Mouse (Mus musculus): ENCODE measurements around the gene Olfr766-ps1. TPM values are rescaled to one million over a fixed set of nuclear protein-coding genes. Genes with fewer than 3 reads are reported as not detected.
"Not testable (repeated sequence)": the region's sequence is repeated elsewhere in the genome, so short reads cannot be mapped to it uniquely, and the experiment has no call there.

Gene Olfr766-ps1
- not detected in 2 replicates for polyA plus RNA-seq (2016; fragmentation: Nextera tagmentation; extraction: Ambion mirVana)

DNA sequence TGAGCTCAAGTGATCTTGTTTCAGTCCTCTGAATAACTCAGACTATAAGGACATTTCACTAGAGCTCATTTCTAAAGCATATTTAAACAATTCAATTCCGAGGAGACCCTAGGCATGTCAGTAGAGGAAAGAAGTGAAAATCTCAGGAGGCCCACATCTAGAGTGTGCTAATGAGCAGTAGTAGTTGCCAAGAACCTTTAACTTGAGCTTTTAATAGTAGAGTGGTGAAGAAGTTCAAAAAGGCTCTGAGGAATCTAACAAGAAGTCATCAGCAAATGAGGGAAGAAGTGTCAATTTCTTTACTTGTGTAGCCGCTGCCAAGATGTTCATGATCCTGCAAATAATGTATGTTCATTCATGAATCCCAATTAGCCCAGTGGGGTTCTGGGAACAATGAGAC, at the start of gene Olfr766-ps1:
Gene Olfr766-ps1, minus strand, starts transcription at position 101 of the 400 bp plus-strand sequence.
- 82% methylated on average over 2 of the region's 2 CpGs for WGBS
- no peaks in the 10 kb centered on the region for H3K4me1 ChIP-seq (replicated peaks)
- no peak within 1 kb of the TSS for H3K4me2 ChIP-seq
- no peak within 1 kb of the TSS for H3K9ac ChIP-seq (replicated peaks)
- no peak within 1 kb of the TSS for H3K27ac ChIP-seq
- ATAC-seq (ENCODE audit: insufficient number of reproducible peaks, insufficient read depth, low FRiP score, low TSS enrichment, low read depth), result no peak
- no peak within 1 kb of the TSS for H3K4me3 ChIP-seq (replicated peaks)
- no peaks in the 10 kb centered on the region for H3K9me3 ChIP-seq
- no peaks in the 10 kb centered on the region for H3K27me3 ChIP-seq
- no peaks in the 10 kb centered on the region for H3K36me3 ChIP-seq

DNA sequence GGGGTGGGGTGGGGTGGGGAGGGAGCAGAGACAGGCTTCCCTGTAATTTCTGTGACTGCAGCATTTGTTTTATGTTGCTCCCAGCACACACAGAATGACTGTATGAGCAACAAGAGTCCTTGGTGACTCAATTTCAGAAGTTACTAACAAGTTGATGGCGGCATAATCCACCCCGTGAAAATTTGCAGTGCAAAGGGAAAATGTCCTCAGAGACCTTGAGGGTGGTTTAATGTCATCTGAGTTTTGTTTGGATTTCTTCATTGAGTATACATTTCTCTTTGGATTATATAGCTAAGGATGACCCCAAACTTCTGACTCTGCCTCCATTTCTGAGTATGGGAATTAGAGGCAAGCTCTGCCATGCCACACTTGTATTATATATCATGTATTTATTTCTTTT, 49.0 kb upstream of the Olfr766-ps1 start, which contains the start of gene Olfr769:
Gene Olfr769, minus strand, starts transcription at position 101 of the 400 bp plus-strand sequence.
- H3K27me3 ChIP-seq, result no peaks in the 10 kb centered on the region
- no peaks in the 10 kb centered on the region for H3K4me1 ChIP-seq (replicated peaks)
- no peak within 1 kb of the TSS for H3K4me2 ChIP-seq
- H3K9ac ChIP-seq (replicated peaks), result no peak within 1 kb of the TSS
- no peak for ATAC-seq (ENCODE audit: insufficient number of reproducible peaks, insufficient read depth, low FRiP score, low TSS enrichment, low read depth)
- no peaks in the 10 kb centered on the region for H3K9me3 ChIP-seq
- WGBS, result 82% methylated on average over 2 of the region's 2 CpGs
- H3K27ac ChIP-seq, result no peak within 1 kb of the TSS
- H3K36me3 ChIP-seq, result no peaks in the 10 kb centered on the region
- H3K4me3 ChIP-seq (replicated peaks), result no peak within 1 kb of the TSS

DNA sequence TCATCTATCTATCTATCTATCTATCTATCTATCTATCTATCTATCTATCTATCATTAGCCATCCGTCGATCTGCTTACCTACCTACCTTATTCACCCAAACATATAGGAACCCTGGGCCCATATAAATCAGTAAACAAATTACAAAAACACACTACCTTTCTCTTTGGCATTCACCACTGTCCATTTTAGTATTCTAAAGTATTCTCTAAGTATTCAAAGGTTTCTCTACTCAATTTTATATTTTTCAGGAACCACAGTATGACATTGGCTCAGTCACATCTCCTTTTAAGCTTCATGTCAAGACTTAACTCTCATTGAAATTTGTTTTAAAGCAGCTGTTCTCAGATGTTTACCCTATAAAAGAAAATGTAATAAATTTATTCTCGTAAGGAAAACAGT, 46.4 kb upstream of the Olfr766-ps1 start:
- H3K27ac ChIP-seq, result no peak overlapping the region
- WGBS, result 91% methylated on average over 3 of the region's 3 CpGs
- ATAC-seq (ENCODE audit: insufficient number of reproducible peaks, insufficient read depth, low FRiP score, low TSS enrichment, low read depth), result no peak
- no peak overlapping the region for H3K4me3 ChIP-seq (replicated peaks)
- no peak overlapping the region for H3K9ac ChIP-seq (replicated peaks)
- H3K4me2 ChIP-seq, result no peak overlapping the region
- no peaks in the 10 kb centered on the region for H3K27me3 ChIP-seq
- no peaks in the 10 kb centered on the region for H3K36me3 ChIP-seq
- H3K9me3 ChIP-seq, result no peaks in the 10 kb centered on the region
- H3K4me1 ChIP-seq (replicated peaks), result no peaks in the 10 kb centered on the region

DNA sequence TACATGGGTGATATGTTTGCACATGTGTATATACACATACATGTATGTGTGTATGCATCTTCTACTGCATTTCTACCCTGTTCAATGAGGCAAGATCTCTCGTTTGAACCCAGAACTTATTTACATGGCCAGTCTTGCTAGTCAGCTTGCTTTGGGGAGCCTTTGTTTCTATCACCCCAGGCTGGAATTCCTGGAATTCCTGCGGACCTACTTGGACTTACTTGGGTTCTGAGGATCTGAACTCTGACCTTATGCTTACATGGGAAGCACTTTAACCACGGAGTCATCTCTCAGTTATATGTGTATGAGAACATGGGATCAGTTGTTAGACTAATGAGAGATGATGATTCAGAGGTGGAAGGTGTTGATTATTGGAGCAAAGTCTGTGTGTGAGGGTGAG, 32.5 kb upstream of the Olfr766-ps1 start:
- no peak for ATAC-seq (ENCODE audit: insufficient number of reproducible peaks, insufficient read depth, low FRiP score, low TSS enrichment, low read depth)
- no peak overlapping the region for H3K4me2 ChIP-seq
- WGBS, result 53% methylated on average over 3 of the region's 3 CpGs
- H3K36me3 ChIP-seq, result no peaks in the 10 kb centered on the region
- H3K27me3 ChIP-seq, result no peaks in the 10 kb centered on the region
- no peak overlapping the region for H3K9ac ChIP-seq (replicated peaks)
- no peaks in the 10 kb centered on the region for H3K9me3 ChIP-seq
- H3K4me3 ChIP-seq (replicated peaks), result no peak overlapping the region
- no peak overlapping the region for H3K27ac ChIP-seq
- H3K4me1 ChIP-seq (replicated peaks), result no peaks in the 10 kb centered on the region

DNA sequence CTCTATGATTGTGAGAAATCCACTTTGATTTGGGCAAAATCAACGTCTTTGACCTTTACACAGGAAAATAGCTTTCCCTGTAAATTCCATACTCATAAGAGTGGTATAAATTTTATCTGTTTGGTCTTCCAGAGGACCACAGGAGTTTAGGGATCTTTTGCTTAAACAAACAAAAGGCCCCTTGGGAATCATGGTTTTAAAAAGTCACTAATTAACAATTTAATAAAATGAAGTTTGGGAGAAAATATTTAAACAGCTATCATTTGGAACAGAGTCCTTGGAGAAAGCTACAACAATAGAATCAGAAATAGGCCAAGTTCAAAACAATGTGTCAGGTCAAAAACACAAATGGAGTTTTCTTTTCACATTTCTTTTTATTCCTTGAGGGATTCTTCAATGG, 30.5 kb upstream of the Olfr766-ps1 start, which contains the start of gene Olfr768:
Gene Olfr768, minus strand, starts transcription at position 101 of the 400 bp plus-strand sequence.
- no peak within 1 kb of the TSS for H3K27ac ChIP-seq
- no peak within 1 kb of the TSS for H3K9ac ChIP-seq (replicated peaks)
- WGBS, result 83% methylated on average over 1 of the region's 1 CpGs
- H3K4me2 ChIP-seq, result no peak within 1 kb of the TSS
- ATAC-seq (ENCODE audit: insufficient number of reproducible peaks, insufficient read depth, low FRiP score, low TSS enrichment, low read depth), result no peak
- no peaks in the 10 kb centered on the region for H3K9me3 ChIP-seq
- H3K4me3 ChIP-seq (replicated peaks), result no peak within 1 kb of the TSS
- H3K27me3 ChIP-seq, result no peaks in the 10 kb centered on the region
- no peaks in the 10 kb centered on the region for H3K36me3 ChIP-seq
- no peaks in the 10 kb centered on the region for H3K4me1 ChIP-seq (replicated peaks)

DNA sequence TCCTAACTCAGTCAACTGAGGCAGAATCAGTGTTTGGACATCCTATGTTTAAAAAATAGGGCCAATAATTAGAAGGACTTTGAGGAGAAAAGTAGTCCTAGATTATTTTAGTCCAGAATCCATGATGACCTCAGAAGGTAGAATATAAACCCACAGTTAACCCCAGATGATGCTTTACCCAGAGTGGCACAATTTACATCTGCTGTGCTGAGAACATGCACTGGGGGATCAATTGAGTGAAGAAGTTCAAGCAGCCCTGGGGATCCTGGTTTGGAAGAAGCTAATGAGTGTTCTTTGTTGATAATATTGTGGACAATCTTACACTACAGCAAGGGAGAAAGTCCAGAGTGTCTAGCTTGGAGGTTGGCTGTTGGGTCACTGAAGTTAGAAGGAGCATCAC, 14.0 kb upstream of the Olfr766-ps1 start, which contains the start of gene Olfr767:
Gene Olfr767, minus strand, starts transcription at position 101 of the 400 bp plus-strand sequence.
- not testable (repeated sequence) for H3K4me1 ChIP-seq (replicated peaks); H3K9ac ChIP-seq (replicated peaks); H3K27me3 ChIP-seq; H3K4me2 ChIP-seq; H3K4me3 ChIP-seq (replicated peaks); H3K27ac ChIP-seq; ATAC-seq (ENCODE audit: insufficient number of reproducible peaks, insufficient read depth, low FRiP score, low TSS enrichment, low read depth); H3K36me3 ChIP-seq; H3K9me3 ChIP-seq

DNA sequence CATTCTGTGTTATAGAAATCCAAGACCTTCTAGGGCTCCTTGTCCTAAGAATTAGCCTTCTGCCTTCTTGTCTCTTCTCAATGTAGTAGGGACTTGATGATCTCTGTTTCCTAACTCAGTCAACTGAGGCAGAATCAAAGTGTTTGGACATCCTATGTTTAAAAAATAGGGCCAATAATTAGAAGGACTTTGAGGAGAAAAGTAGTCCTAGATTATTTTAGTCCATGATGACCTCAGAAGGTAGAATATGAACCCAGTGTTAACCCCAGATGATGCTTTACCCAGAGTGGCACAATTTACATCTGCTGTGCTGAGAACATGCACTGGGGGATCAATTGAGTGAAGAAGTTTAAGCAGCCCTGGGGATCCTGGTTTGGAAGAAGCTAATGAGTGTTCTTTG, 18.9 kb downstream of the Olfr766-ps1 start, which contains the start of gene Olfr765:
Gene Olfr765, minus strand, starts transcription at position 101 of the 400 bp plus-strand sequence.
- not testable (repeated sequence) for H3K9ac ChIP-seq (replicated peaks); H3K4me2 ChIP-seq; H3K27ac ChIP-seq; H3K36me3 ChIP-seq; H3K4me3 ChIP-seq (replicated peaks); H3K4me1 ChIP-seq (replicated peaks); H3K27me3 ChIP-seq; ATAC-seq (ENCODE audit: insufficient number of reproducible peaks, insufficient read depth, low FRiP score, low TSS enrichment, low read depth); H3K9me3 ChIP-seq

DNA sequence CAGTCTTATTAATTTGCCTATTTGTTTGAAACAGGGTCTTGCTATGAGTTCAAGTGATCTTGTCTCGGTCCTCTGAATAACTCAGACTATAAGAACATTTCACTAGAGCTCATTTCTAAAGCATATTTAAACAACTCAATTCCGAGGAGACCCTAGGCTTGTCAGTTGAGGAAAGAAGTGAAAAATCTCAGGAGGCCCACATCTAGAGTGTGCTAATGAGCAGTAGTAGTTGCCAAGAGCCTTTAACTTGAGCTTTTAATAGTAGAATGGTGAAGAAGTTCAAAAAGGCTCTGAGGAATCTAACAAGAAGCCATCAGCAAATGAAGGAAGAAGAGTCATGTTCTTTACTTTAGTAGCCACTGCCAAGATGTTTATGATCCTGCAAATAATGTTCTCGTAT, 29.0 kb downstream of the Olfr766-ps1 start, which contains the start of gene Olfr764-ps1:
Gene Olfr764-ps1, minus strand, starts transcription at position 101 of the 400 bp plus-strand sequence.
- H3K9ac ChIP-seq (replicated peaks), result no peak within 1 kb of the TSS
- no peak within 1 kb of the TSS for H3K4me2 ChIP-seq
- H3K4me3 ChIP-seq (replicated peaks), result no peak within 1 kb of the TSS
- no peaks in the 10 kb centered on the region for H3K27me3 ChIP-seq
- H3K27ac ChIP-seq, result no peak within 1 kb of the TSS
- ATAC-seq (ENCODE audit: insufficient number of reproducible peaks, insufficient read depth, low FRiP score, low TSS enrichment, low read depth), result no peak
- H3K36me3 ChIP-seq, result no peaks in the 10 kb centered on the region
- WGBS, result 77% methylated on average over 3 of the region's 3 CpGs
- no peaks in the 10 kb centered on the region for H3K4me1 ChIP-seq (replicated peaks)
- no peaks in the 10 kb centered on the region for H3K9me3 ChIP-seq

DNA sequence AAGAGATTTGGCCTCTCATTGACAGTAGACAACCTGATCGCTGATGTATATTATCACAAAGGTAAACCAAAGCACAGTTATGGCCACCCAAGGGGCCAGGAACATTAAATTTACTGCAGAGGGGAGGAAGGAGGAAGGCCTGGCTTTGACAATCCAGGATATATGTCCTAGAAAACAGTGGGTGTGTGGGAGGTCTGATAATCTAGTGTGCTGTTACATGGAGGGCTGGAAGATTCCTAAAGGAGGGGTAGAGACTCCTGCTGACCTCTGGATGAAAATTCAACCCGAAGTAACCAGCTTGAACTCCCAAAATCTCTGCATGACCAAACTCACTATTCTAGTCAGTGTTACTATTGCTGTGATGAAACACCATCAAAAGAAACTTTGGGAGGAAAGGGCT, 40.4 kb downstream of the Olfr766-ps1 start:
- Histone ChIP-seq H3K27ac (no peak overlapping the region), H3K4me2 (no peak overlapping the region), H3K36me3 (no peaks in the 10 kb centered on the region), H3K4me3 (replicated peaks) (no peak overlapping the region), H3K27me3 (no peaks in the 10 kb centered on the region), H3K9ac (replicated peaks) (no peak overlapping the region), H3K4me1 (replicated peaks) (no peaks in the 10 kb centered on the region), H3K9me3 (no peaks in the 10 kb centered on the region)
- 83% methylated on average over 2 of the region's 2 CpGs for WGBS
- ATAC-seq (ENCODE audit: insufficient number of reproducible peaks, insufficient read depth, low FRiP score, low TSS enrichment, low read depth), result no peak

DNA sequence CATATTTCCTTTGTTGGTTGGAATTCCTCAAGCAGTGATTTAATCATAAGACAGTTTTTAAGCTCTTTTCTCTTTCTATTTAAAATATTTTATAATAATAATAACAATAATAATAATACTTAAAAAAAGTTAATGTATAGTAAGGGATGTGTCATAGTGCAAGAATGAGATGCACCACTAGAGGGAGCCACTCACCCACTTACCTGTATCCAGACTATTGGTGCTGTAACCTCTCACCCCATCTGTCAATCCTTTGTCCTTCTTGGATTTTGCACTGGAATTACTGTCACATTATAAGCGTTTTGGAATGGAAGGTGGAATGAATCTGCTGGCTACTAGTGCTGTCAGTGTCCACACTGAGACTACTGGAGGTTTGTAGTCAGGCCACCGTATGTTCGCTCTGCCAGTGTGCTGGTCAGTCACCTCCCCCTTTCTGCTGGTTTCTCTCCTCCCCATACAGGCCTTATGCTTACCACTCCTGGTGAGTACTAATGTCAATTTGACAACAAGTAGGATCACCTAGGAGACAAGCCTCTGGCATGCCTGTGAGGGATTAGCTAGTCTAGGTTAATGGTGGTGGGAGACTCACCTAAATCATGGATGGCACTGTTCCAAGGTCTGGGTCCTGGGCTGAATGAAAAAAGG, 42.6 kb downstream of the Olfr766-ps1 start:
- no peak overlapping the region for H3K4me3 ChIP-seq (replicated peaks)
- H3K27me3 ChIP-seq, result no peaks in the 10 kb centered on the region
- 62% methylated on average over 3 of the region's 3 CpGs for WGBS
- no peaks in the 10 kb centered on the region for H3K9me3 ChIP-seq
- no peak overlapping the region for H3K4me2 ChIP-seq
- ATAC-seq (ENCODE audit: insufficient number of reproducible peaks, insufficient read depth, low FRiP score, low TSS enrichment, low read depth), result no peak; the same call in 1 of the 2 replicates
- H3K4me1 ChIP-seq (replicated peaks), result no peaks in the 10 kb centered on the region
- H3K9ac ChIP-seq (replicated peaks), result no peak overlapping the region
- no peak overlapping the region for H3K27ac ChIP-seq
- H3K36me3 ChIP-seq, result no peaks in the 10 kb centered on the region

DNA sequence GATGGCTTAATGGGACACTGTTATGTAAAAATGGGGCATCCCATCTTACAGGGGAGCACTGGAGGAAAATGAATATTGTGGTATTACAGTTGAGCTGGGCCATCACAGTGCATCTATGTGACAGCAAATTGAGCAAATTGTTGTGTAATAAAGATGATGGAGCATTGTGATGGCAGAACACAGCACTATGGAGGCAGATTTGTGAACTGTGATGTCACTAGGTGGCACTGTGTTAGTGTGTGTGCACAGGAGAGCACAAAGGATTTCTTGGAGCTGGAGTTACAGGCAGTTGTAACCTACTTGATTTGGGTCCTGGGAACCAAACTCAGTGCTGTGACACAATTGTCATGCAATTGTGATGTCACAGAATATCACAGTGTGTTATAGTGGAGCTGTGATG, 45.5 kb downstream of the Olfr766-ps1 start:
- Histone ChIP-seq H3K36me3 (no peaks in the 10 kb centered on the region), H3K27me3 (no peaks in the 10 kb centered on the region), H3K9ac (replicated peaks) (no peak overlapping the region), H3K9me3 (no peaks in the 10 kb centered on the region), H3K27ac (no peak overlapping the region), H3K4me3 (replicated peaks) (no peak overlapping the region), H3K4me2 (no peak overlapping the region), H3K4me1 (replicated peaks) (no peaks in the 10 kb centered on the region)
- no peak for ATAC-seq (ENCODE audit: insufficient number of reproducible peaks, insufficient read depth, low FRiP score, low TSS enrichment, low read depth)

DNA sequence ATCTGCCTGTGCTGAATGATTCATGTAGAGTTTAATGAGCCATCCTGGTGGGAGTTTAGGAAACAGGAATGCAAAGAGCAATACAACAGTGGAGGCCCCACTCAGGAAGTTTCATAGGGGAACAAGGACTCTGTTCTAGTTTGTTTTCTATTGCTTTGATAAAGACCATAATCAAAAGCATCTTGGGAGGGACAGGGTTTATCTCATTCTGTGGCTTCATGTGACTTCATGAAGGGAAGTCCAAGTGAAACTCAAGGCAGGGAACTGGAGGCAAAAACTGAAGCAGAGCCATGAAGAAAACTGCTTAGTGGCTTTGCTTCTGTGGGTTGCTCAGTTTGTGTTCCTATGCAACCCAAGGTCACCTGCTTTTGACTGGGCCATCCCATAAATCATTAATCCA, 54.3 kb downstream of the Olfr766-ps1 start:
- Histone ChIP-seq H3K36me3 (no peaks in the 10 kb centered on the region), H3K27me3 (no peaks in the 10 kb centered on the region), H3K4me2 (no peak overlapping the region), H3K4me3 (replicated peaks) (no peak overlapping the region), H3K27ac (no peak overlapping the region), H3K9me3 (no peaks in the 10 kb centered on the region), H3K9ac (replicated peaks) (no peak overlapping the region), H3K4me1 (replicated peaks) (no peaks in the 10 kb centered on the region)
- ATAC-seq (ENCODE audit: insufficient number of reproducible peaks, insufficient read depth, low FRiP score, low TSS enrichment, low read depth), result no peak
